ENCODE assay signal across 17 mouse cellular contexts in genomic region chr13:13581988-13582387, GRCm38 (mm10).
"Had no signal": no experiment of that assay in that cellular context is flagged by ENCODE, and none has a peak within 500 bp of the region (broad histone marks: within the 10 kb centered on the region; RNA-seq: fewer than 3 reads in every experiment).

No protein-coding gene starts in this region.

- H3K36me3 ChIP-seq: limb, embryonic 10.5 days; liver, embryonic 15.5 days; midbrain, embryonic 10.5 days; neural tube, embryonic 13.5 days had no signal

- H3K9ac ChIP-seq: liver, embryonic 15.5 days; neural tube, embryonic 13.5 days had no signal

- H3K4me1 ChIP-seq: limb, embryonic 10.5 days had no signal

- H3K9me3 ChIP-seq: limb, embryonic 10.5 days; liver, embryonic 15.5 days; midbrain, embryonic 10.5 days; neural tube, embryonic 13.5 days had no signal

- H3K4me3 ChIP-seq: layer of hippocampus, adult 2 months; limb, embryonic 10.5 days; liver, embryonic 15.5 days; midbrain, embryonic 10.5 days; neural tube, embryonic 13.5 days had no signal

- H3K27ac ChIP-seq: layer of hippocampus, adult 2 months; limb, embryonic 10.5 days; liver, embryonic 15.5 days; midbrain, embryonic 10.5 days; neural tube, embryonic 13.5 days; stomach, postnatal 0 days had no signal

- H3K27me3 ChIP-seq: liver, embryonic 15.5 days; neural tube, embryonic 13.5 days had no signal

- H3K4me2 ChIP-seq: liver, embryonic 11.5 days; liver, embryonic 15.5 days; neural tube, embryonic 13.5 days had no signal

- ATAC-seq: lung, postnatal 0 days had no signal

- DNase-seq: kidney, adult 18-20 months; kidney, postnatal 10 days; kidney, postnatal 4 days; lung, adult 2 months; lung, postnatal 4 days; midbrain, embryonic 14.5 days; right cerebral cortex, adult 18-20 months; thymus, adult 18-20 months; thymus, postnatal 14 days had no signal
